Mouse (Mus musculus): ENCODE measurements around the gene Fgfr2. TPM values are rescaled to one million over a fixed set of nuclear protein-coding genes. Genes with fewer than 3 reads are reported as not detected.

Fgfr2 gene
- polyA plus RNA-seq, 1 experiment: 0.17 TPM

- H3K79me2 ChIP-seq (ENCODE audit: control insufficient read depth, insufficient read depth): no peaks in the 10 kb centered on the region
Observed at GRCm38 (mm10) chr7:130854684-130855292, 2268.4 kb downstream of the Fgfr2 start.

GRCm38 (mm10) chr7:130847164-130847718, 2275.9 kb downstream of the Fgfr2 start:
- no peak for TF ChIP-seq MYOD1 (IDR thresholded peaks at IDR 0.05; ENCODE audit: control insufficient read depth in 1 of 3, insufficient read length in 2 of 3, low read depth in 2 of 3)
- no peak for TF ChIP-seq REST (IDR thresholded peaks at IDR 0.05; ENCODE audit: insufficient read depth, insufficient read length)
- no peak for TF ChIP-seq MYOG (IDR thresholded peaks at IDR 0.05; ENCODE audit: control insufficient read depth in 1 of 3, insufficient read depth in 1 of 3, insufficient read length in 2 of 3, low read depth in 2 of 3)
- Histone ChIP-seq H3K4me2 (ENCODE audit: low read depth) (no peak overlapping the region), H3K4me3 (no peak overlapping the region), H3K27me3 (ENCODE audit: control insufficient read depth, insufficient read depth, insufficient read length) (no peaks in the 10 kb centered on the region), H3ac (ENCODE audit: control insufficient read depth, insufficient read length) (no peak overlapping the region), H3K79me2 (ENCODE audit: control insufficient read depth, insufficient read depth) (no peaks in the 10 kb centered on the region), H3K36me3 (ENCODE audit: control insufficient read depth, insufficient read depth) (no peaks in the 10 kb centered on the region)

More at GRCm38 (mm10) chr7:130854684-130855292, 2268.4 kb downstream of the Fgfr2 start:
- Histone ChIP-seq H3K4me2 (ENCODE audit: low read depth) (no peak overlapping the region), H3K4me3 (no peak overlapping the region), H3K27me3 (ENCODE audit: control insufficient read depth, insufficient read depth, insufficient read length) (no peaks in the 10 kb centered on the region), H3K36me3 (ENCODE audit: control insufficient read depth, insufficient read depth) (no peaks in the 10 kb centered on the region), H3ac (ENCODE audit: control insufficient read depth, insufficient read length) (no peak overlapping the region)
- TF ChIP-seq MAX (IDR thresholded peaks at IDR 0.05; ENCODE audit: low read depth) (no peak), MYOG (IDR thresholded peaks at IDR 0.05; ENCODE audit: control insufficient read depth in 1 of 3, insufficient read depth in 1 of 3, insufficient read length in 2 of 3, low read depth in 2 of 3) (no peak), TCF3 (IDR thresholded peaks at IDR 0.05; ENCODE audit: insufficient read length, low read depth) (no peak), USF1 (IDR thresholded peaks at IDR 0.05; ENCODE audit: low read depth) (no peak), SRF (IDR thresholded peaks at IDR 0.05; ENCODE audit: control insufficient read depth, insufficient read length, low read depth) (no peak), REST (IDR thresholded peaks at IDR 0.05; ENCODE audit: insufficient read depth, insufficient read length) (no peak), E2F4 (IDR thresholded peaks at IDR 0.05; ENCODE audit: insufficient read depth) (no peak), POLR2A (IDR thresholded peaks at IDR 0.05; ENCODE audit: insufficient read length, low read depth) (no peak), MYOD1 (IDR thresholded peaks at IDR 0.05; ENCODE audit: control insufficient read depth in 1 of 3, insufficient read length in 2 of 3, low read depth in 2 of 3) (no peak), CEBPB (IDR thresholded peaks at IDR 0.05; ENCODE audit: insufficient read depth, poor library complexity, severe bottlenecking) (no peak), TCF12 (IDR thresholded peaks at IDR 0.05; ENCODE audit: insufficient read depth, poor library complexity, severe bottlenecking) (no peak), POLR2AphosphoS2 (IDR thresholded peaks at IDR 0.05; ENCODE audit: insufficient read length, low read depth) (no peak)

- Histone ChIP-seq H3K36me3 (ENCODE audit: control insufficient read depth, insufficient read depth) (no peaks in the 10 kb centered on the region), H3K4me3 (no peak overlapping the region), H3ac (ENCODE audit: control insufficient read depth, insufficient read length) (no peak overlapping the region), H3K27me3 (ENCODE audit: control insufficient read depth, insufficient read depth, insufficient read length) (no peaks in the 10 kb centered on the region), H3K79me2 (ENCODE audit: control insufficient read depth, insufficient read depth) (no peaks in the 10 kb centered on the region), H3K4me2 (ENCODE audit: low read depth) (no peak overlapping the region)
- TF ChIP-seq MAX (IDR thresholded peaks at IDR 0.05; ENCODE audit: low read depth) (no peak), SRF (IDR thresholded peaks at IDR 0.05; ENCODE audit: control insufficient read depth, insufficient read length, low read depth) (no peak), TCF12 (IDR thresholded peaks at IDR 0.05; ENCODE audit: insufficient read depth, poor library complexity, severe bottlenecking) (no peak), TCF3 (IDR thresholded peaks at IDR 0.05; ENCODE audit: insufficient read length, low read depth) (no peak), POLR2A (IDR thresholded peaks at IDR 0.05; ENCODE audit: insufficient read length, low read depth) (no peak), POLR2AphosphoS2 (IDR thresholded peaks at IDR 0.05; ENCODE audit: insufficient read length, low read depth) (no peak), MYOG (IDR thresholded peaks at IDR 0.05; ENCODE audit: control insufficient read depth in 1 of 3, insufficient read depth in 1 of 3, insufficient read length in 2 of 3, low read depth in 2 of 3) (no peak), E2F4 (IDR thresholded peaks at IDR 0.05; ENCODE audit: insufficient read depth) (no peak), CEBPB (IDR thresholded peaks at IDR 0.05; ENCODE audit: insufficient read depth, poor library complexity, severe bottlenecking) (no peak), USF1 (IDR thresholded peaks at IDR 0.05; ENCODE audit: low read depth) (no peak), REST (IDR thresholded peaks at IDR 0.05; ENCODE audit: insufficient read depth, insufficient read length) (no peak), MYOD1 (IDR thresholded peaks at IDR 0.05; ENCODE audit: control insufficient read depth in 1 of 3, insufficient read length in 2 of 3, low read depth in 2 of 3) (no peak)
Observed at GRCm38 (mm10) chr7:130839380-130840100, 2283.6 kb downstream of the Fgfr2 start.

GRCm38 (mm10) chr7:130838658-130839025, 2284.5 kb downstream of the Fgfr2 start:
- Histone ChIP-seq H3K4me2 (ENCODE audit: low read depth) (no peak overlapping the region), H3K36me3 (ENCODE audit: control insufficient read depth, insufficient read depth) (no peaks in the 10 kb centered on the region), H3K27me3 (ENCODE audit: control insufficient read depth, insufficient read depth, insufficient read length) (no peaks in the 10 kb centered on the region), H3K79me2 (ENCODE audit: control insufficient read depth, insufficient read depth) (no peaks in the 10 kb centered on the region), H3ac (ENCODE audit: control insufficient read depth, insufficient read length) (no peak overlapping the region), H3K4me3 (no peak overlapping the region)
- TF ChIP-seq POLR2AphosphoS2 (IDR thresholded peaks at IDR 0.05; ENCODE audit: insufficient read length, low read depth): no peak
- no peak for TF ChIP-seq MYOD1 (IDR thresholded peaks at IDR 0.05; ENCODE audit: control insufficient read depth in 1 of 3, insufficient read length in 2 of 3, low read depth in 2 of 3)
- TF ChIP-seq USF1 (IDR thresholded peaks at IDR 0.05; ENCODE audit: low read depth): no peak
- no peak for TF ChIP-seq CEBPB (IDR thresholded peaks at IDR 0.05; ENCODE audit: insufficient read depth, poor library complexity, severe bottlenecking)
- no peak for TF ChIP-seq TCF3 (IDR thresholded peaks at IDR 0.05; ENCODE audit: insufficient read length, low read depth)
- TF ChIP-seq E2F4 (IDR thresholded peaks at IDR 0.05; ENCODE audit: insufficient read depth): no peak
- no peak for TF ChIP-seq SRF (IDR thresholded peaks at IDR 0.05; ENCODE audit: control insufficient read depth, insufficient read length, low read depth)
- no peak for TF ChIP-seq TCF12 (IDR thresholded peaks at IDR 0.05; ENCODE audit: insufficient read depth, poor library complexity, severe bottlenecking)
- TF ChIP-seq MYOG (IDR thresholded peaks at IDR 0.05; ENCODE audit: control insufficient read depth in 1 of 3, insufficient read depth in 1 of 3, insufficient read length in 2 of 3, low read depth in 2 of 3): no peak
- no peak for TF ChIP-seq POLR2A (IDR thresholded peaks at IDR 0.05; ENCODE audit: insufficient read length, low read depth)
- TF ChIP-seq MAX (IDR thresholded peaks at IDR 0.05; ENCODE audit: low read depth): no peak
